Mouse (Mus musculus) embryonic facial prominence, embryonic 11.5 days (tissue): ENCODE results near the gene H2-DMa. TPM values are rescaled to one million over a fixed set of nuclear protein-coding genes. Genes with fewer than 3 reads are reported as not detected.

Source experiments
- ATAC-seq: fragments of 200-750 bp; cut with Nextera tagmentation; replicated peaks from 2 replicates; pipeline ENCODE4 v1.8.0; 2017; ENCODE audit warnings: low read depth; ENCODE audit not compliant: insufficient number of reproducible peaks, low FRiP score, low TSS enrichment
- DNase-seq: peaks from one replicate; pipeline ENCODE4 v3.0.0-alpha.2; 2015; ENCODE audit warnings: low spot score
- H3K27ac ChIP-seq: fragments of 300-500 bp; sonication (generic); replicated peaks from 2 replicates; pipeline ENCODE4 v1.5.1; 2014; ENCODE audit warnings: mild to moderate bottlenecking, low read depth, low read length, control low read depth
- H3K27me3 ChIP-seq: fragments of 300-500 bp; sonication (generic); 2 replicates; pipeline ENCODE4 v1.6.1; 2014; ENCODE audit warnings: mild to moderate bottlenecking, low read length, moderate library complexity, mixed read lengths; ENCODE audit not compliant: control insufficient read depth, insufficient read depth
- H3K36me3 ChIP-seq: fragments of 300-500 bp; sonication (generic); replicated peaks from 2 replicates; pipeline ENCODE4 v1.6.1; 2014; ENCODE audit warnings: low read depth, mild to moderate bottlenecking, low read length, moderate library complexity, mixed read lengths; ENCODE audit not compliant: control insufficient read depth, insufficient read depth
- H3K4me1 ChIP-seq: fragments of 300-500 bp; sonication (generic); 2 replicates; pipeline ENCODE4 v1.6.1; 2014; ENCODE audit warnings: low read length, mixed read lengths; ENCODE audit not compliant: control insufficient read depth, insufficient read depth
- H3K4me2 ChIP-seq: fragments of 300-500 bp; sonication (generic); 2 replicates; pipeline ENCODE4 v1.6.1; 2014; ENCODE audit warnings: low read depth, mild to moderate bottlenecking, control low read depth, low read length, moderate library complexity
- H3K4me3 ChIP-seq: fragments of 300-500 bp; sonication (generic); 2 replicates; pipeline ENCODE4 v1.5.1; 2014; ENCODE audit warnings: low read depth, low read length, control low read depth
- H3K9ac ChIP-seq: fragments of 300-500 bp; sonication (generic); replicated peaks from 2 replicates; pipeline ENCODE4 v1.6.1; 2014; ENCODE audit warnings: mild to moderate bottlenecking, control low read depth, low read length
- H3K9me3 ChIP-seq: fragments of 300-500 bp; sonication (generic); replicated peaks from 2 replicates; pipeline ENCODE4 v1.6.1; 2016; ENCODE audit warnings: mild to moderate bottlenecking, low read length, inconsistent platforms, mixed read lengths; ENCODE audit not compliant: control insufficient read depth
- WGBS: fragments of 180-500 bp; shearing (Covaris S2); extraction: QIAGEN DNeasy Blood & Tissue Kit; methylation state at CpG from one replicate; pipeline ENCODE4 v1.1.7; 2014; 5-methylcytosine and 5-hydroxymethylcytosine counted together
- polyA plus RNA-seq: library from polyadenylated mRNA; unstranded; fragments of >200 nt; fragmentation: Nextera tagmentation; extraction: Ambion mirVana; gene quantifications from 2 replicates; pipeline ENCODE4 v1.2.1, GENCODE M21; 2014

Gene H2-DMa
- polyA plus RNA-seq, 1 experiment from 2014 or later = 9.7 TPM

DNA sequence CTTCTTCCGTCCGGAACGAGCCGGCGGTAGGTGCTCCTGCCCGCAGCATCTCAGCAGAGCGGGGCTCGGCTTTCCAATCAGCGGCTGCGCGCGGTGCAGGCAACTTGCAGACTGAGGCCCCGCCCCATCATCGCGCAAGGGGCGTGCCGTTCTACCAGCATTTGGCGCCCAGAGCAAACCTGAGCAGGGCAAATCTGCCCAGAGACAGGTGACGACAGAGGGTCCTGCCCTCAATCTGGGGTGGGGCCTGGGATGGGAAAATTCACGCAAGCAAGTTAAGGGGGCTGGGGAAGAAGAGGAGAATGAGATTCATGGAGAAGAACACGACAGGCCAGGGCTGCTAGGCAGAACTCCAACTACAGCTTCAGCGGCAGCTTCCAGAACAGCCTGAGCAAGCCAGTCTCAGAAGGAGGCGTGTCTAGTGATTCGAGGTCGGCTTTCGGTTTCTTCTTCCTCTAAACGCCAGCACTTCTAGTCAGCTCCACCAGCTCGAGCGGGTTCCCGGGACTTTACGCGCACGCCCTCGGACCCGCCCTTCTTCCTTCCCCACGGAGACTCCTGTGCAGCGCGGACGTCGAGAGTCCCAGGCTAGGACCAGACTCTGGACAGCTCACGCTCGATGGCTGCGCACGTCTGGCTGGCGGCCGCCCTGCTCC, 68.0 kb downstream of the H2-DMa start, which contains the start of the genes Tap1 and Psmb9:
Gene Tap1 (plus strand): TSS at position 293 of the 656 bp plus-strand sequence.
Gene Psmb9 (minus strand): TSS at position 504 of the 656 bp plus-strand sequence.
- under 1% methylated on average over 46 of the region's 46 CpGs for WGBS

DNA sequence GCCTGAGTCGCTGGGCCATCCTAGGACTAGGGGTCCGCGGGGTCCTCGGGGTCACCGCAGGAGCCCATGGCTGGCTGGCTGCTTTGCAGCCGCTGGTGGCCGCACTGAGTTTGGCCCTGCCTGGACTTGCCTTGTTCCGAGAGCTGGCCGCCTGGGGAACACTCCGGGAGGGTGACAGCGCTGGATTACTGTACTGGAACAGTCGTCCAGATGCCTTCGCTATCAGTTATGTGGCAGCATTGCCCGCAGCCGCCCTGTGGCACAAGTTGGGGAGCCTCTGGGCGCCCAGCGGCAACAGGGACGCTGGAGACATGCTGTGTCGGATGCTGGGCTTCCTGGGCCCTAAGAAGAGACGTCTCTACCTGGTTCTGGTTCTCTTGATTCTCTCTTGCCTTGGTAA, 68.7 kb downstream of the H2-DMa start:
- Histone ChIP-seq H3K27me3 (peaks cover 25% of the 10 kb centered on the region), H3K9me3 (no peaks in the 10 kb centered on the region), H3K4me2 (peak overlapping the region; percentile 83), H3K27ac (no peak overlapping the region), H3K4me3 (peak overlapping the region; percentile 42), H3K9ac (peak overlapping the region; percentile 64), H3K36me3 (no peaks in the 10 kb centered on the region), H3K4me1 (peaks cover 5% of the 10 kb centered on the region; the same call in 1 of the 2 replicates)
- 3% methylated on average over 20 of the region's 20 CpGs for WGBS
- DNase-seq (no peak), ATAC-seq (peak; percentile 33; the same call in 1 of the 2 replicates)

More for the DNA sequence above, 68.0 kb downstream of the H2-DMa start, which contains the start of the genes Tap1 and Psmb9:
- Histone ChIP-seq H3K4me2 (peak within 1 kb of the TSS; percentile 83), H3K4me1 (peaks cover 5% of the 10 kb centered on the region; the same call in 1 of the 2 replicates), H3K9ac (peak within 1 kb of the TSS; percentile 64), H3K36me3 (no peaks in the 10 kb centered on the region), H3K27ac (no peak within 1 kb of the TSS), H3K4me3 (peak within 1 kb of the TSS; percentile 42), H3K9me3 (no peaks in the 10 kb centered on the region), H3K27me3 (peaks cover 23% of the 10 kb centered on the region)
- ATAC-seq = peak; percentile 91
- peak; percentile 97 for DNase-seq

Other genes with a start within 250 kb of the H2-DMa start
- gene Gm7029, start 245.7 kb upstream of the H2-DMa start, polyA plus RNA-seq = not detected in 2 replicates
- 9.4 and 13.4 TPM in 2 replicates for gene Kifc1, start 228.9 kb upstream of the H2-DMa start, polyA plus RNA-seq
- 0.36 TPM in 2 replicates for gene Platr17, start 214.4 kb upstream of the H2-DMa start, polyA plus RNA-seq
- gene Daxx, start 210.1 kb upstream of the H2-DMa start, polyA plus RNA-seq = 55.0 and 59.9 TPM in 2 replicates
- 11.3 and 12.8 TPM in 2 replicates for gene Tapbp, start 203.6 kb upstream of the H2-DMa start, polyA plus RNA-seq
- gene Zbtb22, start 203.6 kb upstream of the H2-DMa start, polyA plus RNA-seq = 7.3 and 8.4 TPM in 2 replicates
- 26.0 and 26.3 TPM in 2 replicates for gene Rgl2, start 190.0 kb upstream of the H2-DMa start, polyA plus RNA-seq
- 202 and 211 TPM in 2 replicates for gene Pfdn6, start 179.2 kb upstream of the H2-DMa start, polyA plus RNA-seq
- gene Wdr46, start 178.9 kb upstream of the H2-DMa start, polyA plus RNA-seq = 25.2 and 28.6 TPM in 2 replicates
- 2.9 and 3.2 TPM in 2 replicates for gene B3galt4, start 168.1 kb upstream of the H2-DMa start, polyA plus RNA-seq
- 26.9 and 27.7 TPM in 2 replicates for gene Vps52, start 163.7 kb upstream of the H2-DMa start, polyA plus RNA-seq
- 1,395 and 1,560 TPM in 2 replicates for gene Rps18, start 163.5 kb upstream of the H2-DMa start, polyA plus RNA-seq
- gene H2-K1, start 119.2 kb upstream of the H2-DMa start, polyA plus RNA-seq = 7.5 and 7.6 TPM in 2 replicates
- gene Ring1, start 94.9 kb upstream of the H2-DMa start, polyA plus RNA-seq = 3.8 and 6.6 TPM in 2 replicates
- 43.0 and 46.3 TPM in 2 replicates for gene H2-Ke6, start 91.5 kb upstream of the H2-DMa start, polyA plus RNA-seq
- gene Slc39a7, start 87.9 kb upstream of the H2-DMa start, polyA plus RNA-seq = 72.1 and 78.3 TPM in 2 replicates
- gene Rxrb, start 87.7 kb upstream of the H2-DMa start, polyA plus RNA-seq = 14.9 and 15.8 TPM in 2 replicates
- 0.70 and 1.0 TPM in 2 replicates for gene Col11a2, start 80.1 kb upstream of the H2-DMa start, polyA plus RNA-seq
- 0.20 and 0.26 TPM in 2 replicates for gene H2-Oa, start 27.2 kb upstream of the H2-DMa start, polyA plus RNA-seq
- 95.9 and 114 TPM in 2 replicates for gene Brd2, start 3.1 kb downstream of the H2-DMa start, polyA plus RNA-seq
- not detected in 2 replicates for gene H2-DMb2, start 23.8 kb downstream of the H2-DMa start, polyA plus RNA-seq
- gene H2-DMb1, start 33.5 kb downstream of the H2-DMa start, polyA plus RNA-seq = 1.3 and 1.4 TPM in 2 replicates
- 2.3 and 2.6 TPM in 2 replicates for gene Tap1, start 68.0 kb downstream of the H2-DMa start, polyA plus RNA-seq
- 0.67 and 1.1 TPM in 2 replicates for gene Psmb9, start 68.2 kb downstream of the H2-DMa start, polyA plus RNA-seq
- gene Psmb8, start 78.2 kb downstream of the H2-DMa start, polyA plus RNA-seq = 1.7 and 2.1 TPM in 2 replicates
- 0.77 and 1.2 TPM in 2 replicates for gene Tap2, start 84.0 kb downstream of the H2-DMa start, polyA plus RNA-seq
- gene H2-Ob, start 119.4 kb downstream of the H2-DMa start, polyA plus RNA-seq = not detected in 2 replicates
- gene H2-Ab1, start 138.1 kb downstream of the H2-DMa start, polyA plus RNA-seq = 3.5 and 3.8 TPM in 2 replicates
- gene H2-Aa, start 168.3 kb downstream of the H2-DMa start, polyA plus RNA-seq = not detected in 2 replicates
- 1.2 and 1.5 TPM in 2 replicates for gene H2-Eb1, start 186.3 kb downstream of the H2-DMa start, polyA plus RNA-seq
- not detected in 2 replicates for gene H2-Eb2, start 206.1 kb downstream of the H2-DMa start, polyA plus RNA-seq
- 0.08 TPM in 1 of 2 replicates, not detected in the other for gene Btnl2, start 235.3 kb downstream of the H2-DMa start, polyA plus RNA-seq